Mouse (Mus musculus) MEL (cell line): ENCODE measurements around the gene Btbd1. TPM values are rescaled to one million over a fixed set of nuclear protein-coding genes. Genes with fewer than 3 reads are reported as not detected.

Source experiments
- DNase-seq: peaks from one replicate; pipeline ENCODE4 v3.0.0; 2011; ENCODE audit warnings: low read depth, low spot score
- H3K27ac ChIP-seq: 2 replicates; pipeline ENCODE4 v1.5.1; 2012; ENCODE audit warnings: low read depth, mild to moderate bottlenecking, control low read depth, low read length, moderate library complexity; ENCODE audit not compliant: control insufficient read depth
- H3K27me3 ChIP-seq, 2 experiments: fragments of 150-350 bp in 1 of 2; sonication (generic) in 1 of 2; 2 replicates each; pipeline ENCODE4 v1.6.1; 2012; ENCODE audit warnings: low read length in 2 of 2, mild to moderate bottlenecking in 2 of 2, improper control_type of control experiment in 1 of 2, moderate library complexity in 1 of 2; ENCODE audit not compliant: insufficient read depth in 2 of 2, control insufficient read depth in 1 of 2
- H3K36me3 ChIP-seq, 2 experiments: 2 replicates each; pipeline ENCODE4 v1.6.1; 2012 to 2014; ENCODE audit warnings: low read length in 2 of 2, improper control_type of control experiment in 1 of 2, inconsistent platforms in 1 of 2, mild to moderate bottlenecking in 1 of 2; ENCODE audit not compliant: insufficient read depth in 2 of 2, control insufficient read depth in 1 of 2
- H3K4me1 ChIP-seq, 2 experiments: fragments of 150-350 bp in 1 of 2; sonication (generic) in 1 of 2; 2 replicates each; pipeline ENCODE4 v1.6.1; 2012; ENCODE audit warnings: low read length in 2 of 2, improper control_type of control experiment in 1 of 2, mild to moderate bottlenecking in 1 of 2; ENCODE audit not compliant: insufficient read depth in 2 of 2, control insufficient read depth in 1 of 2
- H3K4me3 ChIP-seq, 2 experiments: fragments of 150-350 bp in 1 of 2; sonication (generic) in 1 of 2; 2 replicates each; pipeline ENCODE4 v1.5.1; 2012; ENCODE audit warnings: low read depth in 2 of 2, low read length in 2 of 2, mild to moderate bottlenecking in 2 of 2, moderate library complexity in 2 of 2, control low read depth in 1 of 2, improper control_type of control experiment in 1 of 2; ENCODE audit not compliant: control insufficient read depth in 1 of 2, insufficient read depth in 1 of 2
- H3K79me2 ChIP-seq: 2 replicates; pipeline ENCODE4 v1.6.1; 2012; ENCODE audit warnings: mild to moderate bottlenecking, low read length, moderate library complexity; ENCODE audit not compliant: control insufficient read depth, poor library complexity, insufficient read depth
- H3K9ac ChIP-seq: 2 replicates; pipeline ENCODE4 v1.6.1; 2012; ENCODE audit warnings: low read depth, mild to moderate bottlenecking, control low read depth, low read length, moderate library complexity; ENCODE audit not compliant: control insufficient read depth, poor library complexity, severe bottlenecking
- H3K9me3 ChIP-seq: fragments of 150-350 bp; sonication (generic); replicated peaks from 2 replicates; pipeline ENCODE4 v1.6.1; 2012; ENCODE audit warnings: mild to moderate bottlenecking, low read length, improper control_type of control experiment, moderate library complexity; ENCODE audit not compliant: insufficient read depth
- CHD1 ChIP-seq: IDR thresholded peaks from 2 replicates; pipeline ENCODE4 v1.6.1; 2012; ENCODE audit warnings: low read depth, mild to moderate bottlenecking, inconsistent platforms, low read length, improper control_type of control experiment
- E2F4 ChIP-seq: IDR thresholded peaks from 2 replicates; pipeline ENCODE4 v1.6.1; 2011; ENCODE audit warnings: low read depth, low read length, improper control_type of control experiment, borderline replicate concordance
- ELF1 ChIP-seq: IDR thresholded peaks from 2 replicates; pipeline ENCODE4 v1.6.1; 2014; ENCODE audit warnings: low read depth, mild to moderate bottlenecking, inconsistent platforms, low read length, improper control_type of control experiment, moderate library complexity
- EP300 ChIP-seq, 2 experiments: IDR thresholded peaks; 2 replicates each; pipeline ENCODE4 v1.6.1; 2011; ENCODE audit warnings: improper control_type of control experiment in 2 of 2, low read length in 2 of 2, low read depth in 1 of 2, mild to moderate bottlenecking in 1 of 2
- ETS1 ChIP-seq: IDR thresholded peaks from 2 replicates; pipeline ENCODE4 v1.6.1; 2012; ENCODE audit warnings: low read depth, mild to moderate bottlenecking, inconsistent platforms, low read length, improper control_type of control experiment, moderate library complexity
- MAX ChIP-seq: IDR thresholded peaks from 2 replicates; pipeline ENCODE4 v1.6.1; 2011; ENCODE audit warnings: low read length, improper control_type of control experiment
- MXI1 ChIP-seq: IDR thresholded peaks from 2 replicates; pipeline ENCODE4 v1.6.1; 2011; ENCODE audit warnings: mild to moderate bottlenecking, low read depth, low read length, improper control_type of control experiment
- MYC ChIP-seq: IDR thresholded peaks from 2 replicates; pipeline ENCODE4 v1.6.1; 2011; ENCODE audit warnings: low read depth, mild to moderate bottlenecking, low read length, improper control_type of control experiment, moderate library complexity
- NELFE ChIP-seq: IDR thresholded peaks from 2 replicates; pipeline ENCODE4 v1.6.1; 2011; ENCODE audit warnings: low read depth, low read length, improper control_type of control experiment
- POLR2A ChIP-seq, 2 experiments: IDR thresholded peaks; 2 replicates each; pipeline ENCODE4 v1.6.1; 2011 to 2012; ENCODE audit warnings: low read length in 2 of 2, mild to moderate bottlenecking in 2 of 2, control low read depth in 1 of 2, improper control_type of control experiment in 1 of 2, low read depth in 1 of 2, moderate library complexity in 1 of 2; ENCODE audit not compliant: control insufficient read depth in 1 of 2, insufficient read depth in 1 of 2, poor library complexity in 1 of 2
- RAD21 ChIP-seq: IDR thresholded peaks from 2 replicates; pipeline ENCODE4 v1.6.1; 2011; ENCODE audit warnings: mild to moderate bottlenecking, low read depth, low read length, improper control_type of control experiment
- SIN3A ChIP-seq: IDR thresholded peaks from 2 replicates; pipeline ENCODE4 v1.6.1; 2012; ENCODE audit warnings: low read length, improper control_type of control experiment, inconsistent platforms
- TBP ChIP-seq: IDR thresholded peaks from 2 replicates; pipeline ENCODE4 v1.8.0; 2011; ENCODE audit warnings: low read depth, low read length, improper control_type of control experiment
- TCF12 ChIP-seq: IDR thresholded peaks from 2 replicates; pipeline ENCODE4 v1.6.1; 2014; ENCODE audit warnings: low read depth, mild to moderate bottlenecking, inconsistent platforms, low read length, improper control_type of control experiment, moderate library complexity
- UBTF ChIP-seq: IDR thresholded peaks from 2 replicates; pipeline ENCODE4 v1.6.1; 2012; ENCODE audit warnings: low read depth, mild to moderate bottlenecking, inconsistent platforms, low read length, improper control_type of control experiment, moderate library complexity, borderline replicate concordance; ENCODE audit not compliant: insufficient read depth
- ZC3H11A ChIP-seq: IDR thresholded peaks from 2 replicates; pipeline ENCODE4 v1.6.1; 2012; ENCODE audit warnings: low read depth, mild to moderate bottlenecking, inconsistent platforms, low read length, improper control_type of control experiment
- ZNF384 ChIP-seq: IDR thresholded peaks from 2 replicates; pipeline ENCODE4 v1.6.1; 2012; ENCODE audit warnings: low read depth, mild to moderate bottlenecking, inconsistent platforms, low read length, improper control_type of control experiment
- polyA plus RNA-seq, 2 experiments: library from polyadenylated mRNA; stranded (reverse) in 1 of 2; unstranded in 1 of 2; fragments of >175 nt in 1 of 2; fragments of >200 nt in 1 of 2; gene quantifications; 2 replicates each; pipeline versions ENCODE4 v1.2.1 to v1.2.4; 2012; ENCODE audit warnings: low replicate concordance in 2 of 2, low read depth in 1 of 2; ENCODE audit not compliant: insufficient read length in 2 of 2, insufficient read depth in 1 of 2, missing spikeins in 1 of 2
- total RNA-seq: library from RNA; depleted of rRNA; stranded (reverse); fragments of 300-350 nt; gene quantifications from 2 replicates; pipeline ENCODE4 v1.2.3, GENCODE M21; 2012

Btbd1 gene
- total and polyA plus RNA-seq, 3 experiments: 31.0 to 62.0 TPM; not detected in 1

GRCm38 (mm10) chr7:81828681-81829378, 401 bp downstream of the Btbd1 start:
- Histone ChIP-seq H3K4me1 (peaks cover 0 to 18% of the 10 kb centered on the region in 2 experiments), H3K36me3 (peaks cover 0 to 17% of the 10 kb centered on the region in 2 experiments; a peak in 2 of 4 replicates)
- DNase-seq: peak; percentile 48

GRCm38 (mm10) chr7:81827806-81828667, 1.2 kb downstream of the Btbd1 start:
- H3K4me1 ChIP-seq: peaks cover 0 to 18% of the 10 kb centered on the region in 2 experiments
- peak overlapping the region; percentile 94 for H3K9ac ChIP-seq

More at GRCm38 (mm10) chr7:81828681-81829378, 401 bp downstream of the Btbd1 start:
- H3K9ac ChIP-seq: peak overlapping the region; percentile 94
- H3K4me3 ChIP-seq: peak overlapping the region; percentile 85 to 94
- no peak for TF ChIP-seq E2F4
- TF ChIP-seq RAD21: no peak
- TF ChIP-seq POLR2A (IDR thresholded peaks at IDR 0.05; ENCODE audit: control insufficient read depth in 1 of 2, insufficient read depth in 1 of 2, low read depth in 1 of 2, low read length in 2 of 2, poor library complexity in 1 of 2): 0 out of 4 replicates have a peak, but pooled peaks of 1 of the 2 experiments have one; percentile 32
- TF ChIP-seq MXI1: 0 out of 2 replicates have a peak, but pooled peaks have one; percentile 52
- TF ChIP-seq ETS1: no peak
- TF ChIP-seq, all 39 proteins: peak for 2
- Histone ChIP-seq H3K9me3 (no peaks in the 10 kb centered on the region), H3K27me3 (no peaks in the 10 kb centered on the region; a peak in 1 of 4 replicates), H3K79me2 (peaks cover 42% of the 10 kb centered on the region), H3K27ac (peak overlapping the region; percentile 44)

More at GRCm38 (mm10) chr7:81827806-81828667, 1.2 kb downstream of the Btbd1 start:
- Histone ChIP-seq H3K27me3 (no peaks in the 10 kb centered on the region; a peak in 1 of 4 replicates), H3K27ac (peak overlapping the region; percentile 44), H3K9me3 (no peaks in the 10 kb centered on the region), H3K79me2 (peaks cover 47% of the 10 kb centered on the region)
- TF ChIP-seq NELFE (no peak; the same call in 1 of the 2 replicates), MAX (no peak; the same call in 1 of the 2 replicates), ETS1 (no peak), MYC (0 out of 2 replicates have a peak, but pooled peaks have one; percentile 6), TCF12 (no peak), ELF1 (0 out of 2 replicates have a peak, but pooled peaks have one; percentile 34), MXI1 (peak; percentile 10; the same call in 1 of the 2 replicates), ZNF384 (peak; percentile 27; the same call in 1 of the 2 replicates), TBP (0 out of 2 replicates have a peak, but pooled peaks have one; percentile 17), SIN3A (peak; percentile 63; the same call in 1 of the 2 replicates), EP300 (IDR thresholded peaks at IDR 0.05; ENCODE audit: low read depth in 1 of 2, low read length in 2 of 2) (peak in 1 of 2 experiments; percentile 8; a peak in 1 of 4 replicates), ZC3H11A (no peak), CHD1 (no peak), UBTF (no peak)
- TF ChIP-seq, all 39 proteins: peak for 7
- H3K36me3 ChIP-seq: peaks cover under 1 to 17% of the 10 kb centered on the region in 2 experiments; a peak in 2 of 4 replicates
- peak overlapping the region; percentile 85 to 94 for H3K4me3 ChIP-seq
- DNase-seq: peak; percentile 77
